Mouse (Mus musculus) neural tube, embryonic 13.5 days (tissue): ENCODE measurements at regions not wholly inside any gene's neighbourhood (a gene's known extent, or its start where the extent isn't known, plus 50 kb on each side); places are given as distances from the start of the nearest gene placed in this dataset.
"Not testable (repeated sequence)": the region's sequence is repeated elsewhere in the genome, so short reads cannot be mapped to it uniquely, and the experiment has no call there.

Experiments
- ATAC-seq: fragments of 200-750 bp; cut with Nextera tagmentation; 2 replicates; pipeline ENCODE4 v1.8.0; 2017; ENCODE audit warnings: low read depth, mild to moderate bottlenecking, moderate TSS enrichment, moderate library complexity
- H3K27ac ChIP-seq: fragments of 300-500 bp; sonication (generic); replicated peaks from 2 replicates; pipeline ENCODE4 v1.5.1; 2015; ENCODE audit warnings: moderate library complexity, mild to moderate bottlenecking, inconsistent platforms
- H3K27me3 ChIP-seq: fragments of 300-500 bp; sonication (generic); 2 replicates; pipeline ENCODE4 v1.6.1; 2015; ENCODE audit warnings: mild to moderate bottlenecking, inconsistent platforms
- H3K36me3 ChIP-seq: fragments of 300-500 bp; sonication (generic); 2 replicates; pipeline ENCODE4 v1.6.1; 2015; ENCODE audit warnings: mild to moderate bottlenecking, inconsistent platforms
- H3K4me1 ChIP-seq: fragments of 300-500 bp; sonication (generic); replicated peaks from 2 replicates; pipeline ENCODE4 v1.6.1; 2015; ENCODE audit warnings: inconsistent platforms
- H3K4me2 ChIP-seq: fragments of 300-500 bp; sonication (generic); 2 replicates; pipeline ENCODE4 v1.6.1; 2015; ENCODE audit warnings: inconsistent platforms, mild to moderate bottlenecking, moderate library complexity
- H3K4me3 ChIP-seq: fragments of 300-500 bp; sonication (generic); 2 replicates; pipeline ENCODE4 v1.5.1; 2015; ENCODE audit warnings: mild to moderate bottlenecking, inconsistent platforms
- H3K9ac ChIP-seq: fragments of 300-500 bp; sonication (generic); 2 replicates; pipeline ENCODE4 v1.6.1; 2015; ENCODE audit warnings: moderate library complexity, mild to moderate bottlenecking, inconsistent platforms
- H3K9me3 ChIP-seq: fragments of 300-500 bp; sonication (generic); 2 replicates; pipeline ENCODE4 v1.6.1; 2016; ENCODE audit warnings: inconsistent platforms
- WGBS: fragments of 180-500 bp; shearing (Covaris S2); methylation state at CpG from one replicate; pipeline ENCODE4 v1.1.7; 2015; 5-methylcytosine and 5-hydroxymethylcytosine counted together

DNA sequence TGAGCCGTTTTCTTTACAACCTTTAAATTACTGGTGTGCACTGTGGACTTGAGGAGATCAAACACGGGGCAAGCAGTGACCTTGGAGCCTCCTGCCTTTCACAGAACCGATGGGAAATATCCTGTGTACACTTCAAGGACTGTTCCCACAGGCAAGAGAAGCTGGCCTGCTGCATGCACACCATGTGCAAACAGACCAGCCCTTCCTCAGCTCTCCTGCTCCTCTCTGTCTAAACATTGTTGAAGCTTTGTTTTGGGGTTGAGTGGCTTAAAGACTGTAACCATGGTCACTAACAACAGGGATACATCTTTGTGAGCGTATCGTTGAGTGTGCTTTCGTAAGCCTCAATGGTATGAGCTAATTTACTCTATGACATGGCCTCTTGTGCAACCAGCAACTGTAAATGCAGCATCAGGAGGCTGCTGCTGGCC is 50.2 kb upstream of the Agps start:
- Histone ChIP-seq H3K4me2 (no peak overlapping the region), H3K27me3 (no peaks in the 10 kb centered on the region), H3K4me1 (peaks cover 12% of the 10 kb centered on the region), H3K9me3 (no peaks in the 10 kb centered on the region), H3K9ac (no peak overlapping the region), H3K4me3 (no peak overlapping the region), H3K36me3 (no peaks in the 10 kb centered on the region), H3K27ac (no peak overlapping the region)
- WGBS, result 66% methylated on average over 6 of the region's 6 CpGs
- no peak for ATAC-seq

DNA sequence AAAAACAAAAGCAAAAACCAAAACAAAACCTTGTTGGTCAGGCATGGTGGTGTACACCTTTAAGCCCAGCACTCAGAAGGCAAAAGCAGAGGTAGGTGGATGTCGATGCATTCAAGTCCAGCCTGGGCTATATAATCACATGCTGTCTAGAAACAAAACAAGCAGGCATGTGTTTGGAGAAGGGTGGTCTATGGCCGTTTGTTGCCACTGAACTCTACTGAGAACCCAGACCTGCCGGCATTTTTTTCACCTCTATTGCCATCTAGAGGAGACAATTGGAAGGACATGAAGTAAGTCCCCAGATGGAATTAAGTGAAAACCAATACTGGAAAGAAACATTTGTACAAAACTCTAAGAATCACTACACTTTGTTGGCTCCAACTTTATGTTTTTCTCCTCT is 50.9 kb upstream of the Agps start:
- peak; percentile 83 for ATAC-seq
- Histone ChIP-seq H3K4me3 (no peak overlapping the region), H3K27ac (no peak overlapping the region), H3K9ac (no peak overlapping the region), H3K4me1 (peaks cover 18% of the 10 kb centered on the region), H3K9me3 (no peaks in the 10 kb centered on the region), H3K4me2 (no peak overlapping the region), H3K36me3 (no peaks in the 10 kb centered on the region), H3K27me3 (no peaks in the 10 kb centered on the region)
- WGBS, result 0% methylated on average over 3 of the region's 3 CpGs

DNA sequence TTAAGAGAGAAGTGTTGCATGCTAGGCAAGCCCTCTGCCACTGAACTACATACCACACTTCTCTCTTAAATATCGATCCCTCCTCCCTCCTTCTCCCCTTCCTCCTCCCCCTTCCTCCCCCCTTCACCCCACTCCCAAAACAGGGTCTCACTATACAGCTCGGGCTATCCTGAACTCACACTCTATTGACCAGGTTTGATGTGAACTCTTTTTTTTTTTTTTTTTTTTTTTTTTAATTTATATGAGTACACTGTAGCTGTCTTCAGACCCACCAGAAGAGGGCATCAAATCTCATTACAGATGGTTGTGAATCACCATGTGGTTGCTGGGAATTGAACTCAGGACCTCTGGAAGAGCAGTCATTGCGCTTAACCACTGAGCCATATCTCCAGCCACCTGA is 53.3 kb upstream of the Agps start:
- H3K9ac ChIP-seq, H3K27me3 ChIP-seq, H3K27ac ChIP-seq, H3K9me3 ChIP-seq, H3K36me3 ChIP-seq, H3K4me3 ChIP-seq, H3K4me2 ChIP-seq, ATAC-seq: not testable (repeated sequence)
- peaks cover 18% of the 10 kb centered on the region for H3K4me1 ChIP-seq
- WGBS, result 86% methylated on average over 3 of the region's 3 CpGs

DNA sequence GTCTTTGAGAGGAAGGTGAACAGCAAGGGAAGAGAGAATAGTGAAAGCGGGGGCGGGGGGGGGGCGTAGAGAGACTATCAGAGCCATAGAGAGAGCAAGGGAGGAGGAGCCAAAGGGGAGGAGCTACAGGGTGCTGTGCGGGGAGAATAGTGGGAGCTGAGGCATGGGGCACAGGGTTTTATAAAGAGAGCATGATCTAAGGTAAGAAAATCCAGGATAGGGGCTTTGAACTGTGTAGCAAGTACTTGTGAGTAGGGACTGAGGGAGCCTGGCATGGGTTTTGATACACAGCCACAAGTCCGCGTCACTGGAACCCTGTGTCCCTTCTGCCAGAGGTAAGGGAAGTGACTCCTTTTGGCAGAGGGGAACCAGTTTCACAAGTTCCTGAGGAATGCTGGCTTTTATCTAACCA is 54.9 kb upstream of the Agps start:
- WGBS, result 13% methylated on average over 6 of the region's 6 CpGs

DNA sequence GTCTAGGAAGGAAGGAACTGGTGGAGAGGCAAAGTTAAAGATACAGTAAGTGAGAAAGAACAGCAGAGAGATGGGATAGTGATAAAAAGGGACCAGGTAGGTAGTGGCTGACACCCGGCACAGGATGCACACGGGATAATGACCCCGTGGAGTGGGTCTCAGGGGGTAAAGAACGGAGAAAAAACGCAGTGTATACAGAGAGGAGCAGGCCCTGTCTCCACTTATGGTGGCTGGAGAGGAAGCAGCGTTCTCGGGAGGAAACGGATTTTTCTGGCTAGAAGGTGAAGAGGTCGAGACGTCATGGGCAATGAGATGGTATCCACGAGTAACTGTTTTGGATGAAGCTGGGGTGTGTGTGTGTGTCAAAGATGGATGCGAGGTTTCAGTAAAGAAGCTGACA is 55.4 kb upstream of the Agps start:
- no peaks in the 10 kb centered on the region for H3K9me3 ChIP-seq
- no peak overlapping the region for H3K27ac ChIP-seq
- H3K4me2 ChIP-seq, result peak overlapping the region; percentile 39
- no peak for ATAC-seq
- 31% methylated on average over 12 of the region's 12 CpGs for WGBS
- no peak overlapping the region for H3K9ac ChIP-seq
- peaks cover 24% of the 10 kb centered on the region for H3K4me1 ChIP-seq
- no peaks in the 10 kb centered on the region for H3K27me3 ChIP-seq
- no peak overlapping the region for H3K4me3 ChIP-seq
- no peaks in the 10 kb centered on the region for H3K36me3 ChIP-seq

More for the DNA sequence above, 54.9 kb upstream of the Agps start:
- Histone ChIP-seq H3K4me2 (peak overlapping the region; percentile 39), H3K4me1 (peaks cover 24% of the 10 kb centered on the region), H3K9ac (no peak overlapping the region), H3K27me3 (no peaks in the 10 kb centered on the region), H3K9me3 (no peaks in the 10 kb centered on the region), H3K36me3 (no peaks in the 10 kb centered on the region), H3K4me3 (no peak overlapping the region), H3K27ac (no peak overlapping the region)
- no peak for ATAC-seq

DNA sequence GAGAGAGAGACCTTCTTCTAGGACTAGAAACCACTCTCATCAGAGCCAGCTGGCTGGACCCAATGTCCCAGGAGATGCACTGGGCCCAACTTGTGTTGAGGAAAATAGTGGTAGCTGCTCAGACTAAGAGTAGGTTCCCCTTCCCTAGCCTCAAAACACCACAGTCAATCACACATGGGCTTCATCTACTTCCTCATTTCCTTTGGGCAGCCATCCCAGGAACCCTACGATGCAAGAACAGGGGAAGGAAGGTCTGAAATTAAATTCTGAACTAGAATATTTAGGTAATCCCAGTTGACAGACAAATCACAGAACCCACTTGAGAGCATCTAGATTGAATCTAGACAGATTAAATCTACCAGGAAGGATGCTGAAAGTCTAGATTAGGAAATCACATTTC is 56.8 kb upstream of the Agps start:
- Histone ChIP-seq H3K4me2 (no peak overlapping the region), H3K4me1 (peaks cover 16% of the 10 kb centered on the region), H3K9ac (no peak overlapping the region), H3K27ac (no peak overlapping the region), H3K4me3 (no peak overlapping the region), H3K27me3 (no peaks in the 10 kb centered on the region), H3K9me3 (no peaks in the 10 kb centered on the region), H3K36me3 (no peaks in the 10 kb centered on the region)
- ATAC-seq, result no peak
- 90% methylated on average over 1 of the region's 1 CpGs for WGBS

DNA sequence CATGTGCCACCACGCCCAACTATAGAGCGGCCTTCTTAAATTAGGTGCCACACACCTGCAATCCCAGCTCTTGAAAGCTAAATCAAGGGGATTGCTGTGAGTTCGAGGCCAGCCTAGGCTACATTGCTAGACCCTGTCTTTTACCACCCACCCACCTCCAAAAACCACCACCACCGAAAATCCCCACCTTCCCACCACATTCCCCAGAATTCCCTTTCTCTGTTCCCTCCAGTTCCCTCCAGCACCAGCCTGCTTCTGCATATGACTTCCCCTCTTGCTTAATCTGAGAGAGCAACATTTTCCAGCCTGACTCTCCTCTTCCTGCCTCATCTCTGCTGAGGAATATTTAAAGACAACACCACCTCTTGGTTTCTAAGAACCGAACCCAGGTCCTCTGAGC is 58.5 kb upstream of the Agps start:
- Histone ChIP-seq H3K4me3 (no peak overlapping the region), H3K27ac (no peak overlapping the region), H3K9me3 (no peaks in the 10 kb centered on the region), H3K36me3 (no peaks in the 10 kb centered on the region), H3K9ac (no peak overlapping the region), H3K27me3 (no peaks in the 10 kb centered on the region), H3K4me2 (no peak overlapping the region), H3K4me1 (peaks cover 17% of the 10 kb centered on the region)
- no peak for ATAC-seq
- WGBS, result 91% methylated on average over 5 of the region's 5 CpGs

DNA sequence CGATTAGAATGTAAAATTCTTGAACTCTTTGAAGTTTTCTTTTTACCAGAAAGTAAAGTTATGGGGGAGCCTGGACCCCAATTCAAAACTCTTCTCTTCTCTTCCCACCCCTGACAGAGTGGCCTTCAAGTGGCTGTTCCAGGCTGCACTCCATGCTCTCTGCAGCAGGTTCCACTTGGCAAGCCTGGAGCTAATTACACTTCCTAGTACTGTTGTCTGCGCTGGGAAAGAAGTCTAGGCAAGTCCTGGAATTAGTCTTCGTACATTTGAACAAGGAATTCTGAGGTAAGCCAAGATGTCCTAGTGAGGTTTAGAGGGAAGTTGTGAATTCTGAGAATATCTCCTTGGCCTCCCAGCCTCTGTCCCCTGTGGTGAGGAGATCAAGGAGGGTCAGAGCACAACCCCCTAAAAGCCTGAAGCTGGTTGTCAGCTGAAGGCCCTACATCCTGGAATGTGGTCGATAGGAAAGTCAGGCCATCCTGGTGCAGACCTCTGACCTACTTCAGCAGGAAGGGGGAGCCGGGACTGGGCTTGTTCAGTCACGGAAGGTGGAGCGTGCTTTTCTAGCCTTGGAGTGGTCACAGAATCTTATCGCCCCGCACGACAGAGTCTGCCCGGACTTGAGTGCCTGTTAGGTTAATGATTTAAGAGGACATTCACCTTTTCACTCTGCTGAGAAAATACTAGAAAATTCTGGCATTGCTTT is 59.6 kb upstream of the Agps start:
- Histone ChIP-seq H3K4me3 (no peak overlapping the region), H3K4me1 (peaks cover 21% of the 10 kb centered on the region), H3K27me3 (no peaks in the 10 kb centered on the region), H3K27ac (no peak overlapping the region), H3K9ac (no peak overlapping the region), H3K4me2 (no peak overlapping the region), H3K9me3 (no peaks in the 10 kb centered on the region), H3K36me3 (no peaks in the 10 kb centered on the region)
- no peak for ATAC-seq
- 54% methylated on average over 11 of the region's 11 CpGs for WGBS

DNA sequence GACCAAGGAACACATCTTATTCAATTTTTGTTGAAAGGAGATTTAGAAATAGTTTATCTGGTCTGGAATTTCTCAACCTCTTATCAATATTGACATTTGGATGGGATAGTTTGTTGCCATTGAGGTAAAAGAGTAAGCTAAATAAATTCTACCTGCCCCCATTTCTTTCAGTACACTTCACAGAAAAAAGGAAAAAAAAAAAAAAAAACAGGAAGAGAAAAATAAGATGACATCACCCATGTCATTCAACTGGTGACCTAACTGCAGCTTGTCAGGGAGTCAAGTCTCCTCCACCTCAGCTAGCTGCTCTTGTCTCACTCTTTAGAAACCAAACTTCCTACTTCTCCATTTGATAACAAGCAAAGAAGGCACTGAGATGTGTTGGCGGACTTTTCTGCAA is 61.3 kb upstream of the Agps start:
- H3K4me2 ChIP-seq, result no peak overlapping the region
- ATAC-seq, result no peak
- 80% methylated on average over 1 of the region's 1 CpGs for WGBS
- H3K36me3 ChIP-seq, result no peaks in the 10 kb centered on the region
- peaks cover 11% of the 10 kb centered on the region; the same call in 1 of the 2 replicates for H3K4me1 ChIP-seq
- H3K27ac ChIP-seq, result no peak overlapping the region
- H3K9me3 ChIP-seq, result no peaks in the 10 kb centered on the region
- H3K9ac ChIP-seq, result no peak overlapping the region
- no peak overlapping the region for H3K4me3 ChIP-seq
- no peaks in the 10 kb centered on the region for H3K27me3 ChIP-seq

DNA sequence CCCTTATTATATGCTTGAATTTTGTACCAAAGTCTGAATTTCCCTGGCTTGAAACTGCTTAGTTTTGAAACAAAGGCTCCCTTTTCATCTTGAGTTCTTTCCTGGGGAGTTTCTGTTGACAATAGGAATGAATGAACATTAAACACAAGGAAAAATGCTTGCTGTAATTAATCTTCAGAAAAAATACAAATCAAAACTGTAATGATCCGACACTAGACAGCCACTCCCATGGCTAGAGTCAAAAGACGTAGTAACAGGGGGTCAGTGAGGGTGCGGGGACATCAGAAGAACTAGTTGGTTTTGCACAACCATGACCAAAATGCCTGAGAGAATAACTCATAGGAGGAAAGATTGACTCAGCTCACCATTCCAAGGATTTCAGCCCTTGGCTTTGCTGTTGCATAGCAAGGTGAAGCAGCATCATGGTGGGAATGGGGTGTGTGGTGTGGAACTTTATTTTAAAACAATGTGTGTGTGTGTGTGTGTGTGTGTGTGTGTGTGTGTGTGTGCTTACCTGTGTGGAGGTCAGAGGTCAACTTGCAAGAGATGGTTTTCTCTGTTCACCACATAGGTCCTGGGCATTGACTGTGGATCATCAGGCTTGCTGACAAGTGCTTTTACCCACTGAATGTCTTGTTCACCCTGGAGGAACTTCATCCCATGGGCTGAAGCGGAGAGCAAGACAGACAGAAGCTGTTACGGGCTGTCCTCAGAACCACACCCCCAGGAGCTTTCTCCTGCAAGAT is 63.2 kb upstream of the Agps start:
- H3K4me1 ChIP-seq, result peaks cover 11% of the 10 kb centered on the region; the same call in 1 of the 2 replicates
- H3K27me3 ChIP-seq, result no peaks in the 10 kb centered on the region
- no peaks in the 10 kb centered on the region for H3K36me3 ChIP-seq
- no peak overlapping the region for H3K27ac ChIP-seq
- H3K9ac ChIP-seq, result no peak overlapping the region
- 71% methylated on average over 5 of the region's 5 CpGs for WGBS
- no peak for ATAC-seq
- H3K4me3 ChIP-seq, result no peak overlapping the region
- H3K9me3 ChIP-seq, result no peaks in the 10 kb centered on the region
- no peak overlapping the region for H3K4me2 ChIP-seq

DNA sequence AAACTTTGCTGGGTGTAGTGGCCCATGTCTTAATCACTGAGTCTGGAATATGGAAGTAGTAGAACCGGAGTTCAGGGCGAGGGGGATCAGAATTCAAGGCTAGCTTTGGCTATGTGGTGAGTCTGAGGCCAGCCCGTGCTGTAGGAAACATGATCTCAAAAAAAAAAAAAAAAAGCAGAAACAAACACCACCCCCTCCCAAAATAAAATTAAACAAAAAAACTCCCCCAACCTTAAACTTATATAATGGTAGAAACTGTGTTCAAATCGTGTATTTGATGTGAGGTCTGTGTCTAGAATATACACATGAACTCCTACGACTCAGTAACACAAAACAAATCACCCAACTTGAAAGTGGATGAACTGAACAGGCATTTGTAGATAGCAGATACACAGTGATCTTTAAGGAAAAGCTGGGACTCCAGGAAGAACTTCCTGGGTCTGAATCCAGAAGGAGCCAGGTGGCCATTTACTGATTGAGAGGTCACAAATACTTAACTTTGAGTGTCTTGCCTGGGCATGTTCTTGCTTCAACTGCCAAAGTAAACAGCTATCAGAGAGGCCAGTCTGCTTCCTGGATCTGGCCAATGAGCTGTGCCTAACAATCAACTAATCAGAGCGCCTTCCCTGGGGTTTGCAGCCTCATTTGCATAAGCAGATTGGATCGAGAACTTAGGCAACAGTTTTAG is 63.6 kb upstream of the Nfe2l2 start:
- Histone ChIP-seq H3K4me2 (no peak overlapping the region), H3K9ac (no peak overlapping the region), H3K9me3 (no peaks in the 10 kb centered on the region), H3K27me3 (no peaks in the 10 kb centered on the region), H3K27ac (no peak overlapping the region), H3K36me3 (no peaks in the 10 kb centered on the region), H3K4me1 (peaks cover 11% of the 10 kb centered on the region; the same call in 1 of the 2 replicates), H3K4me3 (no peak overlapping the region)
- ATAC-seq, result no peak
- WGBS, result 57% methylated on average over 7 of the region's 7 CpGs

DNA sequence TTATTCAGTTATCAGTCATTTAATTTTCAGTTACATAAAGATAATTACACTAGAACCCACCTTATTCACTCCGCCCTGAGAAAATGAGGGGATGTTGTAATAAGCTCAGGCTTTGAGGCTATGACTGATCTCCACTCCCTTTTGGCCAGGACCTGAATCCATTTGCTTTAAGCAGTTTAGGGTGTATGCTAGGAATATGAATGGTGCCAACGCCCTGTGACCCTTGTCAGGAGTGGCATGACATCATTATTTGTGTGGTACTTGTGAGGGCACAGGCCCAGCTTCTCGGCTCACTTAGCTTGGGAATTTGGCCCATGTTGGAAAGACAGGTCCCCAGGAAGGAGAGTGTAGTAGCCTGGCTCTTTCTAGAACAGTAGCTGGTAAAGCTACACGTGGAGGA is 61.0 kb upstream of the Nfe2l2 start:
- WGBS, result 84% methylated on average over 4 of the region's 4 CpGs
- Histone ChIP-seq H3K27ac (no peak overlapping the region), H3K9me3 (no peaks in the 10 kb centered on the region), H3K4me2 (no peak overlapping the region), H3K4me1 (peaks cover 6% of the 10 kb centered on the region; the same call in 1 of the 2 replicates), H3K36me3 (no peaks in the 10 kb centered on the region), H3K27me3 (no peaks in the 10 kb centered on the region), H3K4me3 (no peak overlapping the region), H3K9ac (no peak overlapping the region)
- ATAC-seq, result no peak
